Mouse (Mus musculus): Measurements from ENCODE around the gene Rab6b.

GRCm38 (mm10) chr9:103078194-103078691 is 33.3 kb upstream of the Rab6b start:
- TF ChIP-seq CTCF (conservative IDR thresholded peaks at IDR 0.05 in 1 of 2, IDR thresholded peaks at IDR 0.05 in 1 of 2; ENCODE audit: low read depth in 2 of 2, low read length in 2 of 2) = no peak
- no peak for TF ChIP-seq POLR2A (IDR thresholded peaks at IDR 0.05; ENCODE audit: low read depth, low read length)

All from CH12.LX (cell line).